Mouse (Mus musculus): Measurements from ENCODE around the gene Zbtb4. TPM values are rescaled to one million over a fixed set of nuclear protein-coding genes. Genes with fewer than 3 reads are reported as not detected.

The Zbtb4 gene
- total RNA-seq, 1 experiment, result 1.6 TPM

- Histone ChIP-seq H3K9ac (ENCODE audit: insufficient read depth, low read depth, low read length, poor library complexity, severe bottlenecking) (peak within 1 kb of the TSS; percentile 70), H3K27ac (ENCODE audit: insufficient read depth, low read depth, low read length, poor library complexity, severe bottlenecking) (no peak within 1 kb of the TSS), H3K36me3 (ENCODE audit: control insufficient read depth, insufficient read depth, low read length, poor library complexity, severe bottlenecking) (no peaks in the 10 kb centered on the region; the same call in 1 of the 2 replicates), H3K4me1 (ENCODE audit: control insufficient read depth in 2 of 2, insufficient read depth in 2 of 2, low read length in 2 of 2, poor library complexity in 1 of 2) (peaks cover 3 to 18% of the 10 kb centered on the region in 2 experiments; a peak in 3 of 4 replicates), H3K4me3 (ENCODE audit: insufficient read depth in 1 of 2, low read depth in 1 of 2, low read length in 2 of 2, poor library complexity in 1 of 2, severe bottlenecking in 1 of 2) (peak within 1 kb of the TSS; percentile 81 to 92), H3K9me3 (ENCODE audit: control insufficient read depth, insufficient read depth, low read depth, low read length) (no peaks in the 10 kb centered on the region)
- in situ Hi-C loops (cut with MboI; ENCODE audit: low sequenced_read_pairs in 2 of 2, unreplicated experiment in 2 of 2), result loop anchor here in 1 of 2 experiments (10.0 kb wide), 1 partner anchor 73 kb away; the partner anchor contains the start of gene Tmem95
- DNase-seq (ENCODE audit: low read depth, low spot score), result no peak
- TF ChIP-seq HCFC1 (IDR thresholded peaks at IDR 0.05; ENCODE audit: borderline replicate concordance, insufficient read depth, low read length), result no peak
- TF ChIP-seq ZC3H11A (IDR thresholded peaks at IDR 0.05; ENCODE audit: borderline replicate concordance, low read depth, low read length), result no peak
- no peak for TF ChIP-seq ZNF384 (IDR thresholded peaks at IDR 0.05; ENCODE audit: low read depth, low read length)
Observed at GRCm38 (mm10) chr11:69801379-69801977, 35.8 kb downstream of the Zbtb4 start, which contains the start of gene Fgf11. Gene Fgf11 (minus strand): TSS chr11:69801857.

DNA sequence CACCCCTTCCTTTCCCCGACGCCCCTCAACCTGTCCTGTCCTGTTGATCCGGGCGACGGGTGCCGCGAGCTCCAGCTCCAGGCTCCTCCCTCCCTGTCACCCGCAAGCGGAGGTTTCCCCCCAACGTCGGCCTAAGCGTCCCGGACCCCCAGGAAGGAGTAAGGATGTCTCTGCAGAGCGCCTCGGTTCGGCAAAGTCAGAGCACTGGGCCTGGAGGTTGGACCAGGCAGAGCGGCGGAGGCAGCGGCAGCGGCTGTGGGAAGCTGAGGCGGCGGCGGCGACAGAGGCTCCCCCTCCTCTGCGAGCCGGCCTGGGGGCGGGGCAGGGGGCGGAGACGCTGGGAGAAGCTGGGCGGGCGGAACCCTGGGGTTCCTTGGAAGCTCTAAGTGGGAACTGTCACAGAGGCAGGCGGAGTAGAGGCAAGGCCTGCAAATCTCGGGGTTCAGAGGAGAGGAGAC lies 37.0 kb downstream of the Zbtb4 start:
- peak overlapping the region; percentile 38 for H3K9ac ChIP-seq (ENCODE audit: insufficient read depth, low read depth, low read length, poor library complexity, severe bottlenecking)
- in situ Hi-C loops (cut with MboI; ENCODE audit: low sequenced_read_pairs in 2 of 2, unreplicated experiment in 2 of 2), result loop anchor here in 1 of 2 experiments (10.0 kb wide), 1 partner anchor 72 kb away; the partner anchor contains the start of gene Tmem95
- peak overlapping the region; percentile 62 to 92 for H3K4me3 ChIP-seq (ENCODE audit: insufficient read depth in 1 of 2, low read depth in 1 of 2, low read length in 2 of 2, poor library complexity in 1 of 2, severe bottlenecking in 1 of 2)
- no peaks in the 10 kb centered on the region for H3K9me3 ChIP-seq (ENCODE audit: control insufficient read depth, insufficient read depth, low read depth, low read length)
- H3K4me1 ChIP-seq (ENCODE audit: control insufficient read depth in 2 of 2, insufficient read depth in 2 of 2, low read length in 2 of 2, poor library complexity in 1 of 2), result peaks cover 3 to 18% of the 10 kb centered on the region in 2 experiments; a peak in 3 of 4 replicates
- TF ChIP-seq ZNF384 (IDR thresholded peaks at IDR 0.05; ENCODE audit: low read depth, low read length) (no peak), CHD2 (IDR thresholded peaks at IDR 0.05; ENCODE audit: low read depth, low read length) (no peak), HCFC1 (IDR thresholded peaks at IDR 0.05; ENCODE audit: borderline replicate concordance, insufficient read depth, low read length) (no peak), ZC3H11A (IDR thresholded peaks at IDR 0.05; ENCODE audit: borderline replicate concordance, low read depth, low read length) (no peak), MAFK (IDR thresholded peaks at IDR 0.05; ENCODE audit: insufficient read depth, low read depth, low read length) (no peak)
- no peaks in the 10 kb centered on the region; the same call in 1 of the 2 replicates for H3K36me3 ChIP-seq (ENCODE audit: control insufficient read depth, insufficient read depth, low read length, poor library complexity, severe bottlenecking)
- DNase-seq (ENCODE audit: low read depth, low spot score), result no peak
- H3K27ac ChIP-seq (ENCODE audit: insufficient read depth, low read depth, low read length, poor library complexity, severe bottlenecking), result no peak overlapping the region

GRCm38 (mm10) chr11:69803328-69803727 lies 37.6 kb downstream of the Zbtb4 start:
- DNase-seq (ENCODE audit: low read depth, low spot score), result no peak
- no peak for TF ChIP-seq MAFK (IDR thresholded peaks at IDR 0.05; ENCODE audit: insufficient read depth, low read depth, low read length)
- no peak for TF ChIP-seq HCFC1 (IDR thresholded peaks at IDR 0.05; ENCODE audit: borderline replicate concordance, insufficient read depth, low read length)
- TF ChIP-seq CHD2 (IDR thresholded peaks at IDR 0.05; ENCODE audit: low read depth, low read length), result no peak
- no peak for TF ChIP-seq ZC3H11A (IDR thresholded peaks at IDR 0.05; ENCODE audit: borderline replicate concordance, low read depth, low read length)
- TF ChIP-seq ZNF384 (IDR thresholded peaks at IDR 0.05; ENCODE audit: low read depth, low read length), result no peak
- Histone ChIP-seq H3K9ac (ENCODE audit: insufficient read depth, low read depth, low read length, poor library complexity, severe bottlenecking) (peak overlapping the region; percentile 46; the same call in 1 of the 2 replicates), H3K9me3 (ENCODE audit: control insufficient read depth, insufficient read depth, low read depth, low read length) (no peaks in the 10 kb centered on the region), H3K27ac (ENCODE audit: insufficient read depth, low read depth, low read length, poor library complexity, severe bottlenecking) (no peak overlapping the region), H3K36me3 (ENCODE audit: control insufficient read depth, insufficient read depth, low read length, poor library complexity, severe bottlenecking) (no peaks in the 10 kb centered on the region; the same call in 1 of the 2 replicates), H3K4me3 (ENCODE audit: insufficient read depth in 1 of 2, low read depth in 1 of 2, low read length in 2 of 2, poor library complexity in 1 of 2, severe bottlenecking in 1 of 2) (peak overlapping the region; percentile 62 to 92), H3K4me1 (ENCODE audit: control insufficient read depth in 2 of 2, insufficient read depth in 2 of 2, low read length in 2 of 2, poor library complexity in 1 of 2) (peaks cover 3 to 18% of the 10 kb centered on the region in 2 experiments; a peak in 3 of 4 replicates)
- in situ Hi-C loops (cut with MboI; ENCODE audit: low sequenced_read_pairs in 2 of 2, unreplicated experiment in 2 of 2), result loop anchor here in 1 of 2 experiments (10.0 kb wide), 1 partner anchor 71 kb away; the partner anchor contains the start of gene Tmem95

- H3K9ac ChIP-seq (ENCODE audit: insufficient read depth, low read depth, low read length, poor library complexity, severe bottlenecking), result peak overlapping the region; percentile 46
- H3K27ac ChIP-seq (ENCODE audit: insufficient read depth, low read depth, low read length, poor library complexity, severe bottlenecking), result no peak overlapping the region
- no peaks in the 10 kb centered on the region for H3K9me3 ChIP-seq (ENCODE audit: control insufficient read depth, insufficient read depth, low read depth, low read length)
- H3K36me3 ChIP-seq (ENCODE audit: control insufficient read depth, insufficient read depth, low read length, poor library complexity, severe bottlenecking), result no peaks in the 10 kb centered on the region; the same call in 1 of the 2 replicates
- no peak for DNase-seq (ENCODE audit: low read depth, low spot score)
- H3K4me1 ChIP-seq (ENCODE audit: control insufficient read depth in 2 of 2, insufficient read depth in 2 of 2, low read length in 2 of 2, poor library complexity in 1 of 2), result peaks cover 3 to 17% of the 10 kb centered on the region in 2 experiments; a peak in 3 of 4 replicates
- in situ Hi-C loops (cut with MboI; ENCODE audit: low sequenced_read_pairs in 2 of 2, unreplicated experiment in 2 of 2), result loop anchor here in 1 of 2 experiments (10.0 kb wide), 1 partner anchor 71 kb away; the partner anchor contains the start of gene Tmem95
- TF ChIP-seq ZC3H11A (IDR thresholded peaks at IDR 0.05; ENCODE audit: borderline replicate concordance, low read depth, low read length) (no peak), HCFC1 (IDR thresholded peaks at IDR 0.05; ENCODE audit: borderline replicate concordance, insufficient read depth, low read length) (no peak), MAFK (IDR thresholded peaks at IDR 0.05; ENCODE audit: insufficient read depth, low read depth, low read length) (no peak), CHD2 (IDR thresholded peaks at IDR 0.05; ENCODE audit: low read depth, low read length) (no peak), ZNF384 (IDR thresholded peaks at IDR 0.05; ENCODE audit: low read depth, low read length) (no peak)
- peak overlapping the region; percentile 62 to 92 for H3K4me3 ChIP-seq (ENCODE audit: insufficient read depth in 1 of 2, low read depth in 1 of 2, low read length in 2 of 2, poor library complexity in 1 of 2, severe bottlenecking in 1 of 2)
Observed at GRCm38 (mm10) chr11:69803786-69804651, 38.3 kb downstream of the Zbtb4 start.
